ENCODE assay signal across 11 mouse cellular contexts in genomic region chr2:153484071-153484470, GRCm38 (mm10). TPM values are rescaled to one million over a fixed set of nuclear protein-coding genes. Genes with fewer than 3 reads are reported as not detected.
DNase-seq lines count a peak whose midpoint lies in the region; ATAC-seq and TF ChIP-seq lines count a peak whose summit lies in the region.
"Had no signal": no experiment of that assay in that cellular context is flagged by ENCODE, and none has a peak within 500 bp of the region (broad histone marks: within the 10 kb centered on the region; RNA-seq: fewer than 3 reads in every experiment).

No protein-coding gene starts in this region.

- DNase-seq in left cerebral cortex, adult 2 months (ENCODE audit: extremely low spot score in 1 of 2, low spot score in 2 of 2) = no peak
- DNase-seq in left cerebral cortex, postnatal 25 days (ENCODE audit: low spot score in 2 of 2) = no peak
- DNase-seq in left cerebral cortex, adult 11 months (ENCODE audit: low spot score) = no peak
- DNase-seq in thymus, postnatal 36 days = no peak

- intact Hi-C loops in left cerebral cortex, adult 2 months (cut with DNase I) = no loop called here
- intact Hi-C loops in left cerebral cortex, postnatal 25 days (cut with DNase I) = loop anchor here (5.0 kb wide), 1 partner anchor 83 kb away; no protein-coding TSS in a partner anchor

- H3K27me3 ChIP-seq in forebrain, embryonic 12.5 days = peaks cover 12% of the 10 kb centered on the region; the same call in 1 of the 2 replicates
- no peaks in the 10 kb centered on the region for H3K27me3 ChIP-seq in hindbrain, embryonic 16.5 days (replicated peaks; ENCODE audit: control insufficient read depth, insufficient read depth, low read length)
- peaks cover 4% of the 10 kb centered on the region; the same call in 1 of the 2 replicates for H3K27me3 ChIP-seq in neural tube, embryonic 12.5 days (replicated peaks)
- H3K27me3 ChIP-seq: limb, embryonic 15.5 days had no signal

- peak overlapping the region; percentile 71; the same call in 1 of the 2 replicates for H3K27ac ChIP-seq in left cerebral cortex, adult 2 months
- peak overlapping the region; percentile 87 for H3K27ac ChIP-seq in forebrain, embryonic 12.5 days
- peak overlapping the region; percentile 84 for H3K27ac ChIP-seq in hindbrain, embryonic 16.5 days (ENCODE audit: low read depth, low read length)
- peak overlapping the region; percentile 75 for H3K27ac ChIP-seq in neural tube, embryonic 12.5 days
- H3K27ac ChIP-seq: limb, embryonic 15.5 days had no signal

- H3K9ac ChIP-seq in forebrain, embryonic 12.5 days = no peak overlapping the region; the same call in 1 of the 2 replicates
- H3K9ac ChIP-seq in hindbrain, embryonic 16.5 days (ENCODE audit: low read depth, low read length) = peak overlapping the region; percentile 57
- H3K9ac ChIP-seq in neural tube, embryonic 12.5 days = peak overlapping the region; percentile 26; the same call in 1 of the 2 replicates
- H3K9ac ChIP-seq: limb, embryonic 15.5 days had no signal

- peak; percentile 11; the same call in 1 of the 2 replicates for ATAC-seq in forebrain, embryonic 12.5 days (ENCODE audit: low FRiP score)
- peak; percentile 16 for ATAC-seq in hindbrain, embryonic 16.5 days
- no peak for ATAC-seq in neural tube, embryonic 12.5 days (ENCODE audit: low FRiP score, low read depth)

- no peaks in the 10 kb centered on the region for H3K9me3 ChIP-seq in forebrain, embryonic 12.5 days
- H3K9me3 ChIP-seq in hindbrain, embryonic 16.5 days (ENCODE audit: control insufficient read depth, low read length) = no peaks in the 10 kb centered on the region
- no peaks in the 10 kb centered on the region for H3K9me3 ChIP-seq in neural tube, embryonic 12.5 days
- H3K9me3 ChIP-seq: limb, embryonic 15.5 days had no signal

- WGBS in forebrain, embryonic 12.5 days = 51% methylated on average over 4 of the region's 4 CpGs
- WGBS in hindbrain, embryonic 16.5 days = 16% methylated on average over 4 of the region's 4 CpGs
- WGBS in neural tube, embryonic 12.5 days = 41% methylated on average over 4 of the region's 4 CpGs

- no peak overlapping the region for H3K4me3 ChIP-seq in left cerebral cortex, adult 2 months
- no peak overlapping the region for H3K4me3 ChIP-seq in forebrain, embryonic 12.5 days (replicated peaks)
- no peak overlapping the region for H3K4me3 ChIP-seq in hindbrain, embryonic 16.5 days (ENCODE audit: low read length)
- H3K4me3 ChIP-seq in neural tube, embryonic 12.5 days = no peak overlapping the region
- H3K4me3 ChIP-seq: limb, embryonic 15.5 days had no signal

- H3K4me2 ChIP-seq in forebrain, embryonic 12.5 days = peak overlapping the region; percentile 38
- H3K4me2 ChIP-seq in hindbrain, embryonic 16.5 days (ENCODE audit: low read length) = peak overlapping the region; percentile 41; the same call in 1 of the 2 replicates
- peak overlapping the region; percentile 42 for H3K4me2 ChIP-seq in neural tube, embryonic 12.5 days (replicated peaks)

- H3K4me1 ChIP-seq in forebrain, embryonic 12.5 days = peaks cover 45% of the 10 kb centered on the region
- H3K4me1 ChIP-seq in hindbrain, embryonic 16.5 days (ENCODE audit: control insufficient read depth, insufficient read depth, low read depth, low read length) = peaks cover 29% of the 10 kb centered on the region
- H3K4me1 ChIP-seq in neural tube, embryonic 12.5 days = peaks cover 35% of the 10 kb centered on the region

- H3K36me3 ChIP-seq in forebrain, embryonic 12.5 days (replicated peaks) = no peaks in the 10 kb centered on the region
- no peaks in the 10 kb centered on the region for H3K36me3 ChIP-seq in hindbrain, embryonic 16.5 days (ENCODE audit: control insufficient read depth, insufficient read depth, low read length)
- H3K36me3 ChIP-seq in neural tube, embryonic 12.5 days = no peaks in the 10 kb centered on the region
- H3K36me3 ChIP-seq: limb, embryonic 15.5 days had no signal

- no peak for TF ChIP-seq CTCF in left cerebral cortex, adult 2 months (IDR thresholded peaks at IDR 0.05)

RNA-seq across cellular contexts. Expression of gene 4930404H24Rik, which starts 8.5 kb away (rescaled TPM):
- total RNA-seq in left cerebral cortex, adult 2 months (2021) = not detected
- not detected for total RNA-seq in left cerebral cortex, postnatal 25 days (2021)
- not detected in 2 replicates for polyA plus RNA-seq in forebrain, embryonic 12.5 days (2016; fragmentation: Nextera tagmentation; extraction: Ambion mirVana)
- polyA plus RNA-seq in hindbrain, embryonic 16.5 days (2015; fragmentation: Nextera tagmentation; extraction: Ambion mirVana) = not detected in 2 replicates
- polyA plus RNA-seq in neural tube, embryonic 12.5 days (2016; fragmentation: Nextera tagmentation; extraction: Ambion mirVana) = not detected in 2 replicates
- total RNA-seq: heart, postnatal 10 days; monocyte, adult 5-6 weeks had no signal
- polyA plus RNA-seq: limb, embryonic 15.5 days; small intestine, adult 2 months had no signal

RNA-seq across cellular contexts. Expression of gene Nol4l, which starts 45.7 kb away (rescaled TPM):
- 10 to 100 TPM; 45.0 to 51.3 TPM for total RNA-seq in left cerebral cortex, adult 2 months (2021)
- 10 to 100 TPM; 45.0 to 48.4 TPM for total RNA-seq in left cerebral cortex, postnatal 25 days (2021)
- polyA plus RNA-seq in forebrain, embryonic 12.5 days (2016; fragmentation: Nextera tagmentation; extraction: Ambion mirVana) = 31.4 and 34.5 TPM in 2 replicates
- 33.7 and 40.7 TPM in 2 replicates for polyA plus RNA-seq in hindbrain, embryonic 16.5 days (2015; fragmentation: Nextera tagmentation; extraction: Ambion mirVana)
- polyA plus RNA-seq in neural tube, embryonic 12.5 days (2016; fragmentation: Nextera tagmentation; extraction: Ambion mirVana) = 36.3 and 39.9 TPM in 2 replicates
